ENCODE assay signal across 12 mouse cellular contexts in the genomic region with DNA sequence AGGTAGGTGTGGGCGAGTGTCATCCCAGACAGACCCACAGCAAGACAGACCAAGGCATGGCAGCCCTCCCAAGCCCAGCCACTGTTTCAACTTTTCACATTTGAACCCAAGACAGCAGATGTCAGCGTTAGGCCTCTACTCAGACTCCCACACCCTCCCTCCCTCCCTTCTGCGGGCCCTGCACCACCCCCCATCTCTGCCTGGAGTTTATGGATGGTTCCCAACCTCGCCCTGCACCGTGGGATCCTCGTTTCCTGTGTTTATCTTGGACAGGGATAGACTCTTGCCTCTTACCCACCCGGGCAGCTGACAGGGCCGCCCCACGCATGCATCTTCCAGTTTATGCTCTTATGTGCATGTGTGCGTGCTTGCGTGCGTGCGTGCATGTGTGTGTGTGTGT.
A peak's percentile ranks its signal among the peaks of the same experiment; 100 is the strongest.
DNase-seq lines count a peak whose midpoint lies in the region; ATAC-seq lines count a peak whose summit lies in the region.
"Had no signal": no experiment of that assay in that cellular context is flagged by ENCODE, and none has a peak within 500 bp of the region (broad histone marks: within the 10 kb centered on the region; RNA-seq: fewer than 3 reads in every experiment).

No protein-coding gene starts in this region.

- H3K4me3 ChIP-seq in kidney, embryonic 15.5 days (replicated peaks): no peak overlapping the region
- H3K4me3 ChIP-seq in forebrain, embryonic 12.5 days (replicated peaks): no peak overlapping the region
- H3K4me3 ChIP-seq: hindbrain, embryonic 15.5 days had no signal

- ATAC-seq in kidney, embryonic 15.5 days (replicated peaks; ENCODE audit: low FRiP score): peak; percentile 69
- ATAC-seq in forebrain, embryonic 12.5 days (ENCODE audit: low FRiP score): no peak
- ATAC-seq: midbrain, embryonic 16.5 days had no signal

- 13% methylated on average over 13 of the region's 13 CpGs for WGBS in kidney, embryonic 15.5 days
- 72% methylated on average over 12 of the region's 13 CpGs for WGBS in forebrain, embryonic 12.5 days

- peaks cover 16% of the 10 kb centered on the region for H3K27me3 ChIP-seq in kidney, embryonic 15.5 days
- H3K27me3 ChIP-seq in forebrain, embryonic 12.5 days: peaks cover 9% of the 10 kb centered on the region; the same call in 1 of the 2 replicates
- H3K27me3 ChIP-seq: hindbrain, embryonic 15.5 days had no signal

- DNase-seq in kidney, adult 9 months: peak; percentile 10
- no peak for DNase-seq in kidney, adult 18-20 months
- DNase-seq in embryo, embryonic 11 days: peak; percentile 46
- DNase-seq in lung, postnatal 36 days: peak; percentile 57
- DNase-seq in cerebellum, adult 8-10 months: no peak
- DNase-seq: right cerebral cortex, adult 18-20 months; thymus, postnatal 25 days had no signal

- H3K27ac ChIP-seq in kidney, embryonic 15.5 days: peak overlapping the region; percentile 71
- H3K27ac ChIP-seq in forebrain, embryonic 12.5 days: no peak overlapping the region
- H3K27ac ChIP-seq: hindbrain, embryonic 15.5 days had no signal

- no peaks in the 10 kb centered on the region for H3K9me3 ChIP-seq in kidney, embryonic 15.5 days (replicated peaks)
- H3K9me3 ChIP-seq in forebrain, embryonic 12.5 days: no peaks in the 10 kb centered on the region
- H3K9me3 ChIP-seq: G1E; hindbrain, embryonic 15.5 days had no signal

- H3K9ac ChIP-seq in kidney, embryonic 15.5 days: no peak overlapping the region
- no peak overlapping the region for H3K9ac ChIP-seq in forebrain, embryonic 12.5 days
- H3K9ac ChIP-seq: hindbrain, embryonic 15.5 days had no signal

- H3K36me3 ChIP-seq in kidney, embryonic 15.5 days: no peaks in the 10 kb centered on the region
- H3K36me3 ChIP-seq in forebrain, embryonic 12.5 days (replicated peaks): no peaks in the 10 kb centered on the region
- H3K36me3 ChIP-seq: G1E; hindbrain, embryonic 15.5 days had no signal

- peak overlapping the region; percentile 19; the same call in 1 of the 2 replicates for H3K4me2 ChIP-seq in kidney, embryonic 15.5 days
- no peak overlapping the region for H3K4me2 ChIP-seq in forebrain, embryonic 12.5 days
- H3K4me2 ChIP-seq: hindbrain, embryonic 15.5 days had no signal

- peaks cover 81% of the 10 kb centered on the region for H3K4me1 ChIP-seq in kidney, embryonic 15.5 days
- H3K4me1 ChIP-seq in forebrain, embryonic 12.5 days: peaks cover 14% of the 10 kb centered on the region

Comparison
In these comparisons a context has a peak if more than half of its experiments do, and no peak if none do; other contexts are left out.
1. DNase-seq: peak in kidney, adult 9 months (single experiment), embryo, embryonic 11 days (single experiment) and lung, postnatal 36 days (single experiment); none in kidney, adult 18-20 months (single experiment) and cerebellum, adult 8-10 months (single experiment).